Mouse (Mus musculus): Measurements from ENCODE around the gene Brk1. TPM values are rescaled to one million over a fixed set of nuclear protein-coding genes. Genes with fewer than 3 reads are reported as not detected.

Gene Brk1
- total and polyA plus RNA-seq, 3 experiments, result 147 to 161 TPM; not detected in 1

- TF ChIP-seq CTCF (IDR thresholded peaks at IDR 0.05 in 2 of 3, conservative IDR thresholded peaks at IDR 0.05 in 1 of 3; ENCODE audit: control insufficient read depth in 1 of 3, insufficient read depth in 1 of 3, low read depth in 2 of 3, low read length in 3 of 3, poor library complexity in 1 of 3, severe bottlenecking in 1 of 3) (no peak), JUND (IDR thresholded peaks at IDR 0.05; ENCODE audit: low read depth, low read length) (no peak), MAFK (IDR thresholded peaks at IDR 0.05; ENCODE audit: borderline replicate concordance, low read depth, low read length) (peak; percentile 46; the same call in 1 of the 2 replicates), MYB (IDR thresholded peaks at IDR 0.05; ENCODE audit: low read depth, low read length) (no peak), KAT2A (conservative IDR thresholded peaks at IDR 0.05; ENCODE audit: low read depth, low read length) (no peak)
- peak; percentile 35 for DNase-seq (ENCODE audit: low read depth, low spot score)
- Histone ChIP-seq H3K27ac (ENCODE audit: control insufficient read depth, low read depth, low read length) (no peak overlapping the region), H3K4me3 (ENCODE audit: control insufficient read depth in 1 of 2, insufficient read depth in 1 of 2, low read depth in 2 of 2, low read length in 2 of 2) (no peak overlapping the region), H3K27me3 (ENCODE audit: control insufficient read depth in 1 of 2, insufficient read depth in 2 of 2, low read length in 2 of 2) (no peaks in the 10 kb centered on the region), H3K9ac (ENCODE audit: control insufficient read depth, low read depth, low read length, poor library complexity, severe bottlenecking) (no peak overlapping the region), H3K9me3 (replicated peaks; ENCODE audit: insufficient read depth, low read length) (no peaks in the 10 kb centered on the region), H3K4me1 (ENCODE audit: control insufficient read depth in 1 of 2, insufficient read depth in 2 of 2, low read length in 2 of 2) (peaks cover 0 to 5% of the 10 kb centered on the region in 2 experiments; a peak in 1 of 4 replicates), H3K79me2 (ENCODE audit: control insufficient read depth, insufficient read depth, low read length, poor library complexity) (no peaks in the 10 kb centered on the region), H3K36me3 (ENCODE audit: control insufficient read depth in 1 of 2, insufficient read depth in 2 of 2, low read length in 2 of 2) (no peaks in the 10 kb centered on the region; a peak in 1 of 4 replicates)
Observed at GRCm38 (mm10) chr6:113639201-113639600, 34.6 kb downstream of the Brk1 start.

DNA sequence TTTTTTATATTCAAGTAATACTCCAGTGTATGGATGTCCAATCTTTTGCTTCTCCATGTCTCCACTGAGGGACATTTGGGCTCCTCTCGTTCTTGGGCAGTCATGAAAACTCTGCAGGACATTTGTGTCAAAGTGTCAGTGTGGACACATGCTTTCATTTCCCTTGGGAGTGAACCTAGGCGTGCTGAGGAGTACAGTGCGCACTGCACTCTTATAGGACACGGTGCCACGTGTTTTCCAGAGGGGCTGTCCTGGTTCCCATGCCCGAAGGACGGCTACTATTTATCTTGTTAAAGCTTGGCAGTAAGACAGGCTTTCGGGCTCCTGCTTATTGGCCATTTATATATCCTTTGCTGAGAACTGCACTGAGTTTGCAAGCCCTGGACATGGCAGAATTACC lies 38.0 kb downstream of the Brk1 start:
- no peak for DNase-seq (ENCODE audit: low read depth, low spot score)
- no peaks in the 10 kb centered on the region for H3K79me2 ChIP-seq (ENCODE audit: control insufficient read depth, insufficient read depth, low read length, poor library complexity)
- no peaks in the 10 kb centered on the region for H3K9me3 ChIP-seq (replicated peaks; ENCODE audit: insufficient read depth, low read length)
- no peak overlapping the region for H3K4me3 ChIP-seq (ENCODE audit: control insufficient read depth in 1 of 2, insufficient read depth in 1 of 2, low read depth in 2 of 2, low read length in 2 of 2)
- no peak overlapping the region for H3K27ac ChIP-seq (ENCODE audit: control insufficient read depth, low read depth, low read length)
- H3K4me1 ChIP-seq (ENCODE audit: control insufficient read depth in 1 of 2, insufficient read depth in 2 of 2, low read length in 2 of 2), result peaks cover 0 to 5% of the 10 kb centered on the region in 2 experiments; a peak in 1 of 4 replicates
- H3K9ac ChIP-seq (ENCODE audit: control insufficient read depth, low read depth, low read length, poor library complexity, severe bottlenecking), result no peak overlapping the region
- no peaks in the 10 kb centered on the region for H3K27me3 ChIP-seq (ENCODE audit: control insufficient read depth in 1 of 2, insufficient read depth in 2 of 2, low read length in 2 of 2)
- TF ChIP-seq MAX (IDR thresholded peaks at IDR 0.05; ENCODE audit: low read length), result no peak
- no peak for TF ChIP-seq ZKSCAN1 (IDR thresholded peaks at IDR 0.05; ENCODE audit: low read depth, low read length)
- no peak for TF ChIP-seq TBP (IDR thresholded peaks at IDR 0.05; ENCODE audit: low read depth, low read length)
- TF ChIP-seq TCF12 (IDR thresholded peaks at IDR 0.05; ENCODE audit: low read depth, low read length), result no peak
- no peak for TF ChIP-seq USF2 (IDR thresholded peaks at IDR 0.05; ENCODE audit: borderline replicate concordance in 1 of 2, insufficient read depth in 1 of 2, low read depth in 1 of 2, low read length in 2 of 2)
- no peak for TF ChIP-seq MYB (IDR thresholded peaks at IDR 0.05; ENCODE audit: low read depth, low read length)
- no peak for TF ChIP-seq NELFE (IDR thresholded peaks at IDR 0.05; ENCODE audit: low read depth, low read length)
- TF ChIP-seq SMC3 (IDR thresholded peaks at IDR 0.05; ENCODE audit: low read depth, low read length), result no peak
- TF ChIP-seq BHLHE40 (IDR thresholded peaks at IDR 0.05; ENCODE audit: borderline replicate concordance, low read depth, low read length), result no peak
- TF ChIP-seq CHD2 (IDR thresholded peaks at IDR 0.05; ENCODE audit: low read length), result no peak
- TF ChIP-seq SIN3A (IDR thresholded peaks at IDR 0.05; ENCODE audit: low read length), result no peak
- no peak for TF ChIP-seq ELF1 (IDR thresholded peaks at IDR 0.05; ENCODE audit: low read depth, low read length)
- H3K36me3 ChIP-seq (ENCODE audit: control insufficient read depth in 1 of 2, insufficient read depth in 2 of 2, low read length in 2 of 2), result no peaks in the 10 kb centered on the region; a peak in 1 of 4 replicates
